Mouse (Mus musculus) kidney, adult 2 months (tissue): ENCODE results near the gene Mbd3.

Experiments
- CTCF ChIP-seq: fragments of 200-500 bp; conservative IDR thresholded peaks from 2 replicates; pipeline ENCODE4 v1.5.1; 2011; ENCODE audit warnings: low read depth, mild to moderate bottlenecking, control low read depth, low read length, moderate library complexity, mixed read lengths; ENCODE audit not compliant: insufficient read depth, insufficient read length
- POLR2A ChIP-seq: fragments of 200-500 bp; IDR thresholded peaks from one replicate; pipeline ENCODE4 v1.6.1; 2011; ENCODE audit warnings: low read depth, low read length, control low read depth

- TF ChIP-seq CTCF (no peak), POLR2A (no peak)
Measured at GRCm38 (mm10) chr10:80432936-80433512, 33.7 kb upstream of the Mbd3 start.
